Mouse (Mus musculus) heart, adult 2 months (tissue): ENCODE results near the gene 1700122O11Rik.

Experiments
- CTCF ChIP-seq: fragments of 200-600 bp; IDR thresholded peaks from 2 replicates; pipeline ENCODE4 v1.8.1; 2022; ENCODE audit warnings: antibody characterized with exemption, mild to moderate bottlenecking, moderate library complexity
- POLR2A ChIP-seq: fragments of 200-500 bp; IDR thresholded peaks from 2 replicates; pipeline ENCODE4 v1.6.1; 2011; ENCODE audit warnings: mild to moderate bottlenecking, low read depth, low read length, control low read depth; ENCODE audit not compliant: insufficient read depth

DNA sequence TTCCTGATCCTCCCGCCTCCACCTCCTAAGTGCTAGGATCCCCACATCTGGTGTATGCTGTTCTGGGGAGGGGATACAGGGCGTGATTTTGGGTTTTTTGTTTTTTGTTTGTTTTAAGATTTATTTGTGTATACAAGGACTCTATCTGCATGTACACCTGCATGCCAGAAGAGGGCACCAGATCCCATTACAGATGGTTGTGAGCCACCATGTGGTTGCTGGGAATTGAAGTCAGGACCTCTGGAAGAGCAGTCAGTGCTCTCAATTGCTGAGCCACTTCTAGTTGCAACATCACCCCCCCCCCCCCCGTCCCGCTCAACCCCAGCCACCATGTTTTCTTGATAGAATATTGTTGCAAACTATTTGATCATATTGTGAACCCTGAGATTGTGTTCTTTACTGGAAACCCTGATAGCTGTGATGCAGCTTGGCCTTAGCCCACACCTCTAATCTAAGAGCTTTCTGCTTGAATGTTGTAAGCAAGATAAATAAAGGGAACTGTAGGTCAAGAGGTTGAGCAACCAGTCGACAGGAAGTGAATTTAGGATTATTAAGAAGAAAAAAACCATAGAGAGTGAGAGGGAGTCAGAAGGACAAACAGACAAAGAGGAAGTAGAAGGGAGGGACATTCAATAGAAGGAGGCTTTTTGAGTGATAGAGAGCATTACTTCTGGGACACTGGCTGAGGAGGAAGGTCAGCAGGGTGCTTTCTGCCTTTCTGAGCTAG, 5.2 kb upstream of the 1700122O11Rik start:
- TF ChIP-seq POLR2A (no peak), CTCF (peak; percentile 37)
